Mouse (Mus musculus) left cerebral cortex, postnatal 14 days (tissue): ENCODE measurements around the gene Gm4559. TPM values are rescaled to one million over a fixed set of nuclear protein-coding genes. Genes with fewer than 3 reads are reported as not detected.
"Not testable (repeated sequence)": the region's sequence is repeated elsewhere in the genome, so short reads cannot be mapped to it uniquely, and the experiment has no call there.

Source experiments
- DNase-seq, 2 experiments: peaks; one replicate each; pipeline ENCODE4 v3.0.0; 2021 to 2022; ENCODE audit warnings: low spot score in 2 of 2, mixed read lengths in 1 of 2
- intact Hi-C: fragments of 180-260 bp; cut with DNase I; formaldehyde crosslinking; loops from one replicate; pipeline ENCODE4 v1.15.1; 2025
- total RNA-seq, 2 experiments: library from RNA; stranded (reverse); gene quantifications; 2 replicates each; pipeline ENCODE4 v1.2.3; 2021

Gene Gm4559
- total RNA-seq, 2 experiments from 2014 or later = not detected

DNA sequence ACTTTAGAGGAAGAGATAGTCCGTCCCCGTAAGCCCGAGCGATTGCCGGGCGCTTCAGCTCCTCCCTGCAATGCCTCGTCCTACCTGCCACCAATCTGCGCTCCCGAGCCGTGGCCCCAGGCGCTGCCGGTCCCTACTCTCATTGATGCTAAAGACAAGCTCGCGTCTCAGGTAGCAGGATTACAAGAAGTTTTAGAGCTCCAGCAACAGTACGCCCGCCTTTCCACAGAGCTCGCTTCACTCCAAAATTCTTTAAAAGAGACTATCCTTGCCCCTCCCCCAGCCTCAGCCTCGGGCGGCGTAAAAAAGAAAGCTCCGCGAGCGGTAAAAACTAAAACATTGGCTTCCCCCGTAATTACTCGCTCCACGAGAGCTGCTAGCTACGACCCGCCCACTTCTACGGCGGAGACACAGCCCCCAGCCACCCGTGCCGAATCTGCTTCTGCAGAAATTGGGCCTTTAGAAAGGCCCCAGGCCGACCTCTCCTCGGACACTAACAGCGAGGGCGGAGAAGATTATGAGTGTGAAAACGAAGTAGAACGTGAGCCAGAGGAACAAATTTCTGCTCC, 9.9 kb upstream of the Gm4559 start:
- peak; percentile 15 to 44 for DNase-seq
- intact Hi-C loops = loop anchor here (10.0 kb wide), 1 partner anchor 219 kb away; the partner anchor contains the start of gene Mob2

- intact Hi-C loops = loop anchor here (10.0 kb wide), 1 partner anchor 218 kb away; the partner anchor contains the start of gene Mob2
Observed at GRCm38 (mm10) chr7:142282847-142283246, 8.7 kb upstream of the Gm4559 start.

GRCm38 (mm10) chr7:142279291-142279690, 5.1 kb upstream of the Gm4559 start:
- intact Hi-C loops, DNase-seq: not testable (repeated sequence)

More at GRCm38 (mm10) chr7:142282847-142283246, 8.7 kb upstream of the Gm4559 start:
- DNase-seq = not testable (repeated sequence)

GRCm38 (mm10) chr7:142278183-142278582, 4.0 kb upstream of the Gm4559 start:
- intact Hi-C loops = not testable (repeated sequence)
- peak; percentile 61 to 77 for DNase-seq

- intact Hi-C loops = not testable (repeated sequence)
Observed at GRCm38 (mm10) chr7:142258254-142258653, 15.9 kb downstream of the Gm4559 start, which contains the start of gene Gm2431. Gm2431 (minus strand) TSS chr7:142258354.

GRCm38 (mm10) chr7:142255517-142255916, 18.6 kb downstream of the Gm4559 start:
- peak; percentile 44 to 51 for DNase-seq
- intact Hi-C loops = no loop called here

More at GRCm38 (mm10) chr7:142258254-142258653, 15.9 kb downstream of the Gm4559 start, which contains the start of gene Gm2431:
- not testable (repeated sequence) for DNase-seq

DNA sequence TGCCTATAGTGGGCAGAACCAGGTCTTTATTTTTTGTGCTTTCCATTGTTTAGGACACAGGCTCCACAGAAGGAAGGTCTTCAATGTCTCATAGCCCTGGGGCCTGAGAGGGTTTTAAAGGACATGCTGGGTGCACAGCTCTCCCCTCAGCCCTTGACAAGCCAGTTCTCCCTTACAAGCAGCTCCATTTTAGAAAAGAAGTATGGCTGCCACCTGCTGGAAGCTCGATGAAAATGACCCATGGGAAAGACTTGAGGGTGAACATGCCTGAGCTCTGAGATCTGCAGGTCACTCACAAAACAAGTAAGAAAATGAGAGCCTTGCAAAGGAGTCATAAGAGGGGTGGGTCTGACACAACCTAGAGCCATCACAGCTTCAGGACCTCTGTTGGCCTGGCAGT, 24.3 kb downstream of the Gm4559 start:
- intact Hi-C loops = loop anchor here (10.0 kb wide), 1 partner anchor 105 kb away; the partner anchor contains the start of gene Gm45337
- DNase-seq = peak; percentile 9 to 55

GRCm38 (mm10) chr7:142240978-142241377, 33.2 kb downstream of the Gm4559 start, which contains the start of gene Gm40460:
Gm40460 (minus strand) TSS chr7:142241078.
- intact Hi-C loops = loop anchor here (10.0 kb wide), 1 partner anchor 96 kb away; the partner anchor contains the start of gene Gm45337

GRCm38 (mm10) chr7:142231540-142231939, 42.6 kb downstream of the Gm4559 start:
- no peak for DNase-seq
- intact Hi-C loops = no loop called here

More at GRCm38 (mm10) chr7:142240978-142241377, 33.2 kb downstream of the Gm4559 start, which contains the start of gene Gm40460:
- DNase-seq = no peak

DNA sequence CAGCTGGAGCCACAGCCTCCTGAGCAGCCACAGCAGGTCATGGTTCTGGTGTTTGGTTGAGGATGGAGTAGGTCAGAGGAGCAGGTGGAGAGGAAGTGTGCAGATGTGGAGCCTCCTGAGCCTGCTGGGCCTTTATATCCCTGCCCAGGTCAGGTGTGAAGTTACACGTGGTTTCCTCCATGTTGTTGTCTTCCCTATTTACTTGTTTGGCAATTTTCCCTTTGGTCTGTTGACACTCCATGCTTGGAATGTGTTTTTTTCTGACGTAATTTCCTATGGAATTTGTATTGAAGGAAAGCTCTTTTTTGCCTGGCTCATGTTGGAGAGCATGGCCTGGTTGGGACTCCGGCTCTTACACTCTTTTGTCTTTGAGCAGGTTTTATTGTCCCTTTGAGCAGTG, 44.3 kb downstream of the Gm4559 start, which contains the start of gene Krtap5-5:
Gene Krtap5-5, minus strand, starts transcription at position 101 of the 400 bp plus-strand sequence.
- intact Hi-C loops, DNase-seq: not testable (repeated sequence)

- intact Hi-C loops = no loop called here
- DNase-seq = no peak
Observed at GRCm38 (mm10) chr7:142224518-142224917, 49.6 kb downstream of the Gm4559 start.

Other genes starting within 250 kb of the Gm4559 start
- gene Mob2, start 213.3 kb downstream of the Gm4559 start, total RNA-seq = 10 to 100 TPM; 26.4 to 31.7 TPM
- gene Dusp8, start 178.5 kb downstream of the Gm4559 start, total RNA-seq = 100 to 1,000 TPM; 154 to 171 TPM
- not detected for gene Gm45618, start 153.6 kb downstream of the Gm4559 start, total RNA-seq
- not detected for gene Gm39115, start 138.3 kb downstream of the Gm4559 start, total RNA-seq
- gene Gm45337, start 129.8 kb downstream of the Gm4559 start, total RNA-seq = not detected
- gene Gm29735, start 117.2 kb downstream of the Gm4559 start, total RNA-seq = not detected
- gene Gm4553, start 108.6 kb downstream of the Gm4559 start, total RNA-seq = not detected
- not detected for gene Krtap5-2, start 98.4 kb downstream of the Gm4559 start, total RNA-seq
- not detected for gene Gm10153, start 84.0 kb downstream of the Gm4559 start, total RNA-seq
- gene Krtap5-3, start 73.0 kb downstream of the Gm4559 start, total RNA-seq = not detected
- not detected for gene Gm7579, start 62.5 kb downstream of the Gm4559 start, total RNA-seq
- gene Krtap5-5, start 44.4 kb downstream of the Gm4559 start, total RNA-seq = not detected
- gene Gm40460, start 33.3 kb downstream of the Gm4559 start, total RNA-seq = not detected
- gene Gm2431, start 16.0 kb downstream of the Gm4559 start, total RNA-seq = not detected
- not detected for gene Krtap5-1, start 22.8 kb upstream of the Gm4559 start, total RNA-seq
- gene Krtap5-4, start 29.2 kb upstream of the Gm4559 start, total RNA-seq = not detected
- gene Ifitm10, start 99.4 kb upstream of the Gm4559 start, total RNA-seq = 10 to 100 TPM; 22.3 to 24.9 TPM
- 1 to 10 TPM; 2.1 to 7.1 TPM for gene Gm49369, start 108.3 kb upstream of the Gm4559 start, total RNA-seq
- gene Ctsd, start 113.7 kb upstream of the Gm4559 start, total RNA-seq = 100 to 1,000 TPM; 295 to 303 TPM
- under 1 TPM in 1 of 2 experiments, not detected in 1; 0.44 TPM for gene Syt8, start 160.5 kb upstream of the Gm4559 start, total RNA-seq
- under 1 TPM in 1 of 2 experiments, not detected in 1; 0.74 TPM for gene Tnni2, start 167.4 kb upstream of the Gm4559 start, total RNA-seq
- 1 to 10 TPM; 6.4 to 7.7 TPM for gene Lsp1, start 186.4 kb upstream of the Gm4559 start, total RNA-seq
- gene Tnnt3, start 224.5 kb upstream of the Gm4559 start, total RNA-seq = not detected